Mouse (Mus musculus) thymus, postnatal 10 days (tissue): Measurements from ENCODE around the gene Qars.

Experiments used
- DNase-seq, 2 experiments: peaks; one replicate each; pipeline ENCODE4 v3.0.0; 2021; ENCODE audit warnings: low spot score in 2 of 2

Qars gene

GRCm38 (mm10) chr9:108530954-108531353 lies 23.4 kb downstream of the Qars start:
- DNase-seq: no peak

GRCm38 (mm10) chr9:108531496-108531895 lies 24.0 kb downstream of the Qars start:
- no peak for DNase-seq

GRCm38 (mm10) chr9:108540846-108541245 lies 33.3 kb downstream of the Qars start:
- no peak for DNase-seq

GRCm38 (mm10) chr9:108545986-108546385 lies 38.5 kb downstream of the Qars start:
- DNase-seq: no peak

GRCm38 (mm10) chr9:108546875-108547274 lies 39.4 kb downstream of the Qars start:
- DNase-seq: no peak

- DNase-seq: no peak
These were observed 51.7 kb downstream of the Qars start for GRCm38 (mm10) chr9:108559169-108559568.

GRCm38 (mm10) chr9:108560227-108560841 lies 52.8 kb downstream of the Qars start, which contains the start of gene Impdh2:
Impdh2 (plus strand) TSS chr9:108560286.
- peak; percentile 86 to 89 for DNase-seq

GRCm38 (mm10) chr9:108563671-108564070 lies 56.2 kb downstream of the Qars start:
- no peak for DNase-seq

- no peak for DNase-seq
These were observed 56.6 kb downstream of the Qars start for GRCm38 (mm10) chr9:108564131-108564530.
